Mouse (Mus musculus) spleen, adult 2 months (tissue): Measurements from ENCODE around the gene Qpctl. TPM values are rescaled to one million over a fixed set of nuclear protein-coding genes. Genes with fewer than 3 reads are reported as not detected.

ENCODE experiments used
- DNase-seq, 2 experiments: peaks; one replicate each; pipeline versions ENCODE4 v3.0.0 to v3.0.0-alpha.2; 2012 to 2021; ENCODE audit warnings: low spot score in 2 of 2, low read depth in 1 of 2
- H3K27ac ChIP-seq: fragments of 200-500 bp; 2 replicates; pipeline ENCODE4 v1.5.1; 2012; ENCODE audit warnings: low read length, inconsistent platforms; ENCODE audit not compliant: insufficient read depth
- H3K27me3 ChIP-seq: fragments of 200-500 bp; 2 replicates; pipeline ENCODE4 v1.6.1; 2012; ENCODE audit warnings: mild to moderate bottlenecking, moderate library complexity, low read length, inconsistent platforms; ENCODE audit not compliant: control insufficient read depth, insufficient read depth
- H3K36me3 ChIP-seq: fragments of 200-500 bp; 2 replicates; pipeline ENCODE4 v1.6.1; 2012; ENCODE audit warnings: mild to moderate bottlenecking, low read length, inconsistent platforms; ENCODE audit not compliant: control insufficient read depth, insufficient read depth
- H3K4me1 ChIP-seq: fragments of 200-500 bp; 2 replicates; pipeline ENCODE4 v1.6.1; 2011; ENCODE audit warnings: inconsistent platforms; ENCODE audit not compliant: control insufficient read depth, insufficient read depth, insufficient read length
- H3K4me3 ChIP-seq: fragments of 200-500 bp; 2 replicates; pipeline ENCODE4 v1.5.1; 2011; ENCODE audit warnings: mild to moderate bottlenecking, inconsistent platforms; ENCODE audit not compliant: insufficient read depth, insufficient read length; ENCODE audit errors: extremely low read depth
- CTCF ChIP-seq: fragments of 200-500 bp; IDR thresholded peaks from 2 replicates; pipeline ENCODE4 v1.5.1; 2011; ENCODE audit warnings: mild to moderate bottlenecking, inconsistent platforms; ENCODE audit not compliant: insufficient read depth, insufficient read length, insufficient replicate concordance; ENCODE audit errors: extremely low read depth
- POLR2A ChIP-seq: fragments of 200-500 bp; IDR thresholded peaks from 2 replicates; pipeline ENCODE4 v1.6.1; 2011; ENCODE audit warnings: low read depth, low read length, inconsistent platforms
- WGBS: fragments of 180-500 bp; shearing (Covaris S2); methylation state at CpG from one replicate; pipeline ENCODE4 v1.1.7; 2018; 5-methylcytosine and 5-hydroxymethylcytosine counted together
- polyA plus RNA-seq: library from polyadenylated mRNA; depleted of rRNA; stranded (reverse); fragments of >200 nt; gene quantifications from 2 replicates; pipeline ENCODE4 v1.2.3, GENCODE M21; 2012

The Qpctl gene
- polyA plus RNA-seq, 1 experiment = 7.7 TPM

- H3K36me3 ChIP-seq = no peaks in the 10 kb centered on the region
- peaks cover 12% of the 10 kb centered on the region for H3K4me1 ChIP-seq
- H3K4me3 ChIP-seq = no peak overlapping the region
- peaks cover 18% of the 10 kb centered on the region for H3K27me3 ChIP-seq
- TF ChIP-seq POLR2A (no peak), CTCF (no peak)
- H3K27ac ChIP-seq = no peak overlapping the region
- no peak for DNase-seq
Measured at GRCm38 (mm10) chr7:19097863-19098262, 51.2 kb downstream of the Qpctl start.

GRCm38 (mm10) chr7:19097217-19097616 lies 51.9 kb downstream of the Qpctl start:
- H3K27me3 ChIP-seq = peaks cover 20% of the 10 kb centered on the region
- WGBS = 71% methylated on average over 2 of the region's 2 CpGs
- H3K4me1 ChIP-seq = peaks cover 16% of the 10 kb centered on the region
- H3K27ac ChIP-seq = no peak overlapping the region
- TF ChIP-seq CTCF (no peak), POLR2A (no peak)
- no peak overlapping the region for H3K4me3 ChIP-seq
- DNase-seq = no peak
- H3K36me3 ChIP-seq = no peaks in the 10 kb centered on the region

GRCm38 (mm10) chr7:19096421-19096976 lies 52.6 kb downstream of the Qpctl start:
- H3K4me3 ChIP-seq = no peak overlapping the region
- peaks cover 16% of the 10 kb centered on the region for H3K4me1 ChIP-seq
- TF ChIP-seq POLR2A (no peak), CTCF (no peak)
- no peaks in the 10 kb centered on the region for H3K36me3 ChIP-seq
- WGBS = 80% methylated on average over 5 of the region's 5 CpGs
- no peak overlapping the region for H3K27ac ChIP-seq
- DNase-seq = no peak
- peaks cover 26% of the 10 kb centered on the region for H3K27me3 ChIP-seq

- Histone ChIP-seq H3K36me3 (no peaks in the 10 kb centered on the region), H3K4me1 (peaks cover 16% of the 10 kb centered on the region), H3K27me3 (peaks cover 27% of the 10 kb centered on the region), H3K4me3 (no peak overlapping the region), H3K27ac (no peak overlapping the region)
- WGBS = 11% methylated on average over 19 of the region's 19 CpGs
- TF ChIP-seq CTCF (no peak), POLR2A (no peak)
- DNase-seq = no peak
Measured at GRCm38 (mm10) chr7:19095751-19096110, 53.4 kb downstream of the Qpctl start.

- no peak for TF ChIP-seq POLR2A
- Histone ChIP-seq H3K4me3 (peak overlapping the region; percentile 62), H3K27ac (peak overlapping the region; percentile 8; the same call in 1 of the 2 replicates), H3K27me3 (peaks cover 27% of the 10 kb centered on the region), H3K4me1 (peaks cover 16% of the 10 kb centered on the region), H3K36me3 (no peaks in the 10 kb centered on the region)
- DNase-seq = no peak
- 1% methylated on average over 86 of the region's 87 CpGs for WGBS
Measured at GRCm38 (mm10) chr7:19094826-19095750, 54.0 kb downstream of the Qpctl start.

GRCm38 (mm10) chr7:19094471-19094825 lies 54.6 kb downstream of the Qpctl start, which contains the start of gene Six5:
TSS of gene Six5 (plus strand) at chr7:19094594.
- 1% methylated on average over 30 of the region's 36 CpGs for WGBS
- Histone ChIP-seq H3K36me3 (no peaks in the 10 kb centered on the region), H3K27me3 (peaks cover 27% of the 10 kb centered on the region), H3K4me1 (peaks cover 16% of the 10 kb centered on the region), H3K27ac (peak within 1 kb of the TSS; percentile 77), H3K4me3 (peak within 1 kb of the TSS; percentile 62)
- DNase-seq = no peak
- no peak for TF ChIP-seq CTCF
